8 mouse cellular contexts compared by ENCODE assay signal in genomic region chr9:21367357-21368111, GRCm38 (mm10). TPM values are rescaled to one million over a fixed set of nuclear protein-coding genes. Genes with fewer than 3 reads are reported as not detected.
A peak's percentile ranks its signal among the peaks of the same experiment; 100 is the strongest.
DNase-seq lines count a peak whose midpoint lies in the region; ATAC-seq and TF ChIP-seq lines count a peak whose summit lies in the region.

Gene Ilf3 (plus strand): TSS chr9:21367871.

- peaks cover 29% of the 10 kb centered on the region for H3K36me3 ChIP-seq in G1E (replicated peaks)
- no peaks in the 10 kb centered on the region for H3K36me3 ChIP-seq in forebrain, embryonic 16.5 days (ENCODE audit: control insufficient read depth, insufficient read depth)
- H3K36me3 ChIP-seq in lung, embryonic 14.5 days (ENCODE audit: insufficient read depth): peaks cover 12% of the 10 kb centered on the region; the same call in 1 of the 2 replicates
- H3K36me3 ChIP-seq in thymus, adult 2 months (ENCODE audit: control insufficient read depth, insufficient read depth, low read length): no peaks in the 10 kb centered on the region

- peaks cover 16% of the 10 kb centered on the region for H3K27me3 ChIP-seq in G1E (ENCODE audit: insufficient read depth, low read length)
- H3K27me3 ChIP-seq in forebrain, embryonic 16.5 days (replicated peaks; ENCODE audit: control insufficient read depth, insufficient read depth, low read length): no peaks in the 10 kb centered on the region
- H3K27me3 ChIP-seq in lung, embryonic 14.5 days (ENCODE audit: insufficient read depth, low read length): no peaks in the 10 kb centered on the region
- H3K27me3 ChIP-seq in thymus, adult 2 months (ENCODE audit: control insufficient read depth, insufficient read depth, low read length): no peaks in the 10 kb centered on the region

- peak; percentile 85 for DNase-seq in G1E (ENCODE audit: low spot score)
- peak; percentile 99 to 100 for DNase-seq in cerebellum, adult 18-20 months
- DNase-seq in heart, postnatal 36 days: peak; percentile 99 to 100
- peak; percentile 99 to 100 for DNase-seq in layer of hippocampus, adult 2 months (ENCODE audit: low spot score in 2 of 2)
- DNase-seq in lung, embryonic 14.5 days: peak; percentile 100
- peak; percentile 99 for DNase-seq in thymus, adult 2 months

- peak within 1 kb of the TSS; percentile 89 for H3K27ac ChIP-seq in forebrain, embryonic 16.5 days (ENCODE audit: low read length)
- H3K27ac ChIP-seq in layer of hippocampus, adult 2 months: peak within 1 kb of the TSS; percentile 96
- H3K27ac ChIP-seq in lung, embryonic 14.5 days (ENCODE audit: low read depth): peak within 1 kb of the TSS; percentile 89
- peak within 1 kb of the TSS; percentile 93 for H3K27ac ChIP-seq in olfactory bulb, adult 2 months (ENCODE audit: insufficient read depth, low read depth, low read length)
- peak within 1 kb of the TSS; percentile 95 for H3K27ac ChIP-seq in thymus, adult 2 months (ENCODE audit: control insufficient read depth, insufficient read depth, low read length)

- under 1% methylated on average over 53 of the region's 66 CpGs for WGBS in forebrain, embryonic 16.5 days
- under 1% methylated on average over 61 of the region's 66 CpGs for WGBS in lung, embryonic 14.5 days
- under 1% methylated on average over 66 of the region's 66 CpGs for WGBS in olfactory bulb, adult 2 months
- under 1% methylated on average over 66 of the region's 66 CpGs for WGBS in thymus, adult 2 months

- TF ChIP-seq POLR2A in olfactory bulb, adult 2 months (IDR thresholded peaks at IDR 0.05; ENCODE audit: insufficient read depth, low read depth, low read length): peak; percentile 46
- TF ChIP-seq POLR2A in thymus, adult 2 months (IDR thresholded peaks at IDR 0.05; ENCODE audit: control insufficient read depth, extremely low read depth, insufficient read depth, low read length, poor library complexity): peak; percentile 50; the same call in 1 of the 2 replicates

- peaks cover 43% of the 10 kb centered on the region for H3K4me1 ChIP-seq in G1E (ENCODE audit: insufficient read depth, low read depth, low read length)
- peaks cover 21% of the 10 kb centered on the region for H3K4me1 ChIP-seq in forebrain, embryonic 16.5 days (replicated peaks; ENCODE audit: control insufficient read depth, insufficient read depth, low read length)
- peaks cover 5% of the 10 kb centered on the region; the same call in 1 of the 2 replicates for H3K4me1 ChIP-seq in lung, embryonic 14.5 days (ENCODE audit: insufficient read depth)
- peaks cover 6% of the 10 kb centered on the region for H3K4me1 ChIP-seq in olfactory bulb, adult 2 months (ENCODE audit: control insufficient read depth, insufficient read depth, low read length)
- peaks cover 14% of the 10 kb centered on the region for H3K4me1 ChIP-seq in thymus, adult 2 months (replicated peaks; ENCODE audit: control insufficient read depth, insufficient read depth, low read length)

- ATAC-seq in G1E (ENCODE audit: extremely low read depth, insufficient number of reproducible peaks, low FRiP score, poor library complexity, severe bottlenecking): peak; percentile 88
- peak; percentile 92 for ATAC-seq in forebrain, embryonic 16.5 days
- peak; percentile 93 for ATAC-seq in lung, embryonic 14.5 days (ENCODE audit: insufficient read depth)

- H3K9me3 ChIP-seq in G1E (replicated peaks): no peaks in the 10 kb centered on the region
- H3K9me3 ChIP-seq in forebrain, embryonic 16.5 days (ENCODE audit: control insufficient read depth, low read length): no peaks in the 10 kb centered on the region
- no peaks in the 10 kb centered on the region for H3K9me3 ChIP-seq in lung, embryonic 14.5 days (ENCODE audit: low read depth, low read length)

- TF ChIP-seq CTCF in G1E (IDR thresholded peaks at IDR 0.05; ENCODE audit: low read depth, low read length): no peak
- no peak for TF ChIP-seq CTCF in layer of hippocampus, adult 2 months (conservative IDR thresholded peaks at IDR 0.05)
- TF ChIP-seq CTCF in lung, embryonic 14.5 days (IDR thresholded peaks at IDR 0.05; ENCODE audit: low read depth): no peak
- TF ChIP-seq CTCF in olfactory bulb, adult 2 months (IDR thresholded peaks at IDR 0.05; ENCODE audit: insufficient read depth, low read depth, low read length): no peak
- 0 out of 2 replicates have a peak, but pooled peaks have one; percentile 6 for TF ChIP-seq CTCF in thymus, adult 2 months (IDR thresholded peaks at IDR 0.05; ENCODE audit: borderline replicate concordance, control insufficient read depth, extremely low read depth, insufficient read depth, low read length, poor library complexity)

- intact Hi-C loops in heart, postnatal 36 days (cut with DNase I): loop anchor here (2.0 kb wide), 2 partner anchors 43 to 101 kb away; partner anchors contain the start of gene Qtrt1

- peak within 1 kb of the TSS; percentile 79 for H3K9ac ChIP-seq in forebrain, embryonic 16.5 days (replicated peaks; ENCODE audit: low read depth, low read length)
- peak within 1 kb of the TSS; percentile 86 for H3K9ac ChIP-seq in lung, embryonic 14.5 days

- peak within 1 kb of the TSS; percentile 98 for H3K4me3 ChIP-seq in G1E (ENCODE audit: low read depth, low read length)
- H3K4me3 ChIP-seq in forebrain, embryonic 16.5 days (replicated peaks; ENCODE audit: low read length): peak within 1 kb of the TSS; percentile 62
- peak within 1 kb of the TSS; percentile 92 for H3K4me3 ChIP-seq in layer of hippocampus, adult 2 months
- H3K4me3 ChIP-seq in lung, embryonic 14.5 days (ENCODE audit: low read depth, low read length): peak within 1 kb of the TSS; percentile 85
- H3K4me3 ChIP-seq in olfactory bulb, adult 2 months (ENCODE audit: insufficient read depth, low read depth, low read length): peak within 1 kb of the TSS; percentile 99
- H3K4me3 ChIP-seq in thymus, adult 2 months (ENCODE audit: control insufficient read depth, insufficient read depth, low read length): peak within 1 kb of the TSS; percentile 55

- H3K4me2 ChIP-seq in forebrain, embryonic 16.5 days (ENCODE audit: low read length): peak within 1 kb of the TSS; percentile 82
- peak within 1 kb of the TSS; percentile 86 for H3K4me2 ChIP-seq in lung, embryonic 14.5 days

RNA-seq across cellular contexts. Expression of gene Ilf3, which starts in this region (rescaled TPM):
- total RNA-seq in G1E (2014; fragmentation: Nextera tagmentation) (87.9 and 94.1 TPM in 2 replicates), G1E (2017) (79.7 and 81.3 TPM in 2 replicates)
- polyA plus RNA-seq in G1E (2012): 123 and 138 TPM in 2 replicates
- polyA plus RNA-seq in forebrain, embryonic 16.5 days (2015; fragmentation: Nextera tagmentation; extraction: Ambion mirVana): 309 and 325 TPM in 2 replicates
- 10 to 100 TPM; 28.9 to 29.0 TPM for total RNA-seq in heart, postnatal 36 days (2021)
- 100 to 1,000 TPM; 106 to 108 TPM for total RNA-seq in layer of hippocampus, adult 2 months (2021)
- 217 and 223 TPM in 2 replicates for polyA plus RNA-seq in lung, embryonic 14.5 days (2014; fragmentation: Nextera tagmentation; extraction: Ambion mirVana)
- not detected in 2 replicates for polyA plus RNA-seq in olfactory bulb, adult 2 months (2012; ENCODE audit: insufficient read depth, insufficient read length, low replicate concordance, missing spikeins)
- 151 and 157 TPM in 2 replicates for polyA plus RNA-seq in thymus, adult 2 months (2012; rRNA removed)

Comparison
In these comparisons a context has a peak if more than half of its experiments do, and no peak if none do; other contexts are left out.
1. Peak in every context shown above with its lines: DNase-seq, ATAC-seq, H3K4me3 ChIP-seq and H3K27ac ChIP-seq.
2. RNA of gene Ilf3 (polyA plus RNA-seq): 309 to 325 TPM in forebrain, embryonic 16.5 days, 217 to 223 TPM in lung, embryonic 14.5 days, 151 to 157 TPM in thymus, adult 2 months and 123 to 138 TPM in G1E; not detected in olfactory bulb, adult 2 months; every median in the first group is over 100 times any median in the second.